Mouse (Mus musculus) intestine, embryonic 16.5 days (tissue): ENCODE results near the gene Gm9999. TPM values are rescaled to one million over a fixed set of nuclear protein-coding genes. Genes with fewer than 3 reads are reported as not detected.

Experiments
- ATAC-seq: fragments of 200-750 bp; cut with Nextera tagmentation; 2 replicates; pipeline ENCODE4 v1.8.0; 2017; ENCODE audit warnings: moderate TSS enrichment, moderate library complexity
- H3K27ac ChIP-seq: fragments of 300-500 bp; sonication (generic); 2 replicates; pipeline ENCODE4 v1.5.1; 2014; ENCODE audit warnings: mild to moderate bottlenecking, low read length
- H3K27me3 ChIP-seq: fragments of 300-500 bp; sonication (generic); replicated peaks from 2 replicates; pipeline ENCODE4 v1.6.1; 2014; ENCODE audit warnings: low read length, control low read depth, mixed read lengths; ENCODE audit not compliant: control insufficient read depth, insufficient read depth
- H3K36me3 ChIP-seq: fragments of 300-500 bp; sonication (generic); 2 replicates; pipeline ENCODE4 v1.6.1; 2014; ENCODE audit warnings: low read length, control low read depth; ENCODE audit not compliant: control insufficient read depth, insufficient read depth
- H3K4me1 ChIP-seq: fragments of 300-500 bp; sonication (generic); 2 replicates; pipeline ENCODE4 v1.6.1; 2014; ENCODE audit warnings: low read length, control low read depth, mixed read lengths; ENCODE audit not compliant: control insufficient read depth, insufficient read depth
- H3K4me2 ChIP-seq: fragments of 300-500 bp; sonication (generic); 2 replicates; pipeline ENCODE4 v1.6.1; 2014; ENCODE audit warnings: low read depth, low read length, control low read depth
- H3K4me3 ChIP-seq: fragments of 300-500 bp; sonication (generic); 2 replicates; pipeline ENCODE4 v1.5.1; 2014; ENCODE audit warnings: mild to moderate bottlenecking, low read length
- H3K9ac ChIP-seq: fragments of 300-500 bp; sonication (generic); 2 replicates; pipeline ENCODE4 v1.6.1; 2014; ENCODE audit warnings: low read depth, low read length
- H3K9me3 ChIP-seq: fragments of 300-500 bp; sonication (generic); 2 replicates; pipeline ENCODE4 v1.6.1; 2016; ENCODE audit warnings: low read length, control low read depth; ENCODE audit not compliant: control insufficient read depth
- WGBS: fragments of 180-500 bp; shearing (Covaris S2); extraction: QIAGEN DNeasy Blood & Tissue Kit; methylation state at CpG from one replicate; pipeline ENCODE4 v1.1.7; 2014; 5-methylcytosine and 5-hydroxymethylcytosine counted together
- polyA plus RNA-seq: library from polyadenylated mRNA; unstranded; fragments of >200 nt; fragmentation: Nextera tagmentation; extraction: Ambion mirVana; gene quantifications from 2 replicates; pipeline ENCODE4 v1.2.1, GENCODE M21; 2015

Gm9999 gene
- polyA plus RNA-seq, 1 experiment from 2014 or later = not detected

- no peak for ATAC-seq
- H3K9ac ChIP-seq = no peak overlapping the region
- no peak overlapping the region for H3K4me2 ChIP-seq
- no peak overlapping the region for H3K4me3 ChIP-seq
- H3K9me3 ChIP-seq = no peaks in the 10 kb centered on the region
- no peaks in the 10 kb centered on the region for H3K4me1 ChIP-seq
- H3K27me3 ChIP-seq = no peaks in the 10 kb centered on the region
- H3K27ac ChIP-seq = no peak overlapping the region
- no peaks in the 10 kb centered on the region for H3K36me3 ChIP-seq
- WGBS = 73% methylated on average over 8 of the region's 8 CpGs
Observed at GRCm38 (mm10) chr7:47035426-47035825, 52.0 kb downstream of the Gm9999 start.

Other genes starting within 250 kb of the Gm9999 start
- gene Saa1, start 240.6 kb upstream of the Gm9999 start, polyA plus RNA-seq = 0.28 and 0.34 TPM in 2 replicates
- gene Saa2, start 231.8 kb upstream of the Gm9999 start, polyA plus RNA-seq = 0.18 TPM in 1 of 2 replicates, not detected in the other
- gene Hps5, start 187.5 kb upstream of the Gm9999 start, polyA plus RNA-seq = 27.2 and 31.2 TPM in 2 replicates
- 78.5 and 80.1 TPM in 2 replicates for gene Gtf2h1, start 187.5 kb upstream of the Gm9999 start, polyA plus RNA-seq
- gene Ldha, start 142.1 kb upstream of the Gm9999 start, polyA plus RNA-seq = 3,052 and 3,173 TPM in 2 replicates
- not detected in 2 replicates for gene Ldhc, start 122.4 kb upstream of the Gm9999 start, polyA plus RNA-seq
- gene Tsg101, start 63.6 kb upstream of the Gm9999 start, polyA plus RNA-seq = 115 and 128 TPM in 2 replicates
- gene Uevld, start 25.1 kb upstream of the Gm9999 start, polyA plus RNA-seq = 10.0 and 10.1 TPM in 2 replicates
- 15.2 and 16.5 TPM in 2 replicates for gene Spty2d1, start 24.8 kb downstream of the Gm9999 start, polyA plus RNA-seq
- 59.3 and 63.1 TPM in 2 replicates for gene Tmem86a, start 67.0 kb downstream of the Gm9999 start, polyA plus RNA-seq
- gene Ptpn5, start 150.1 kb downstream of the Gm9999 start, polyA plus RNA-seq = 1.1 and 1.3 TPM in 2 replicates
- gene Mrgpra6, start 221.3 kb downstream of the Gm9999 start, polyA plus RNA-seq = not detected in 2 replicates